Mouse (Mus musculus) MEL (cell line): Measurements from ENCODE around the gene Romo1. TPM values are rescaled to one million over a fixed set of nuclear protein-coding genes. Genes with fewer than 3 reads are reported as not detected.
A peak's percentile ranks its signal among the peaks of the same experiment; 100 is the strongest.

Source experiments
- DNase-seq: peaks from one replicate; pipeline ENCODE4 v3.0.0; 2011; ENCODE audit warnings: low read depth, low spot score
- H3K27ac ChIP-seq: 2 replicates; pipeline ENCODE4 v1.5.1; 2012; ENCODE audit warnings: low read depth, mild to moderate bottlenecking, control low read depth, low read length, moderate library complexity; ENCODE audit not compliant: control insufficient read depth
- H3K27me3 ChIP-seq, 2 experiments: fragments of 150-350 bp in 1 of 2; sonication (generic) in 1 of 2; 2 replicates each; pipeline ENCODE4 v1.6.1; 2012; ENCODE audit warnings: low read length in 2 of 2, mild to moderate bottlenecking in 2 of 2, improper control_type of control experiment in 1 of 2, moderate library complexity in 1 of 2; ENCODE audit not compliant: insufficient read depth in 2 of 2, control insufficient read depth in 1 of 2
- H3K36me3 ChIP-seq, 2 experiments: 2 replicates each; pipeline ENCODE4 v1.6.1; 2012 to 2014; ENCODE audit warnings: low read length in 2 of 2, improper control_type of control experiment in 1 of 2, inconsistent platforms in 1 of 2, mild to moderate bottlenecking in 1 of 2; ENCODE audit not compliant: insufficient read depth in 2 of 2, control insufficient read depth in 1 of 2
- H3K4me1 ChIP-seq, 2 experiments: fragments of 150-350 bp in 1 of 2; sonication (generic) in 1 of 2; 2 replicates each; pipeline ENCODE4 v1.6.1; 2012; ENCODE audit warnings: low read length in 2 of 2, improper control_type of control experiment in 1 of 2, mild to moderate bottlenecking in 1 of 2; ENCODE audit not compliant: insufficient read depth in 2 of 2, control insufficient read depth in 1 of 2
- H3K4me3 ChIP-seq, 2 experiments: fragments of 150-350 bp in 1 of 2; sonication (generic) in 1 of 2; 2 replicates each; pipeline ENCODE4 v1.5.1; 2012; ENCODE audit warnings: low read depth in 2 of 2, low read length in 2 of 2, mild to moderate bottlenecking in 2 of 2, moderate library complexity in 2 of 2, control low read depth in 1 of 2, improper control_type of control experiment in 1 of 2; ENCODE audit not compliant: control insufficient read depth in 1 of 2, insufficient read depth in 1 of 2
- H3K79me2 ChIP-seq: 2 replicates; pipeline ENCODE4 v1.6.1; 2012; ENCODE audit warnings: mild to moderate bottlenecking, low read length, moderate library complexity; ENCODE audit not compliant: control insufficient read depth, poor library complexity, insufficient read depth
- H3K9ac ChIP-seq: 2 replicates; pipeline ENCODE4 v1.6.1; 2012; ENCODE audit warnings: low read depth, mild to moderate bottlenecking, control low read depth, low read length, moderate library complexity; ENCODE audit not compliant: control insufficient read depth, poor library complexity, severe bottlenecking
- H3K9me3 ChIP-seq: fragments of 150-350 bp; sonication (generic); replicated peaks from 2 replicates; pipeline ENCODE4 v1.6.1; 2012; ENCODE audit warnings: mild to moderate bottlenecking, low read length, improper control_type of control experiment, moderate library complexity; ENCODE audit not compliant: insufficient read depth
- CHD1 ChIP-seq: IDR thresholded peaks from 2 replicates; pipeline ENCODE4 v1.6.1; 2012; ENCODE audit warnings: low read depth, mild to moderate bottlenecking, inconsistent platforms, low read length, improper control_type of control experiment
- CTCF ChIP-seq, 3 experiments: IDR thresholded peaks in 2 of 3; conservative IDR thresholded peaks in 1 of 3; 2 replicates each; pipeline ENCODE4 v1.5.1; 2011 to 2012; ENCODE audit warnings: low read length in 3 of 3, low read depth in 2 of 3, mild to moderate bottlenecking in 2 of 3, improper control_type of control experiment in 1 of 3, inconsistent platforms in 1 of 3, mixed read lengths in 1 of 3, moderate library complexity in 1 of 3; ENCODE audit not compliant: control insufficient read depth in 1 of 3, insufficient read depth in 1 of 3, poor library complexity in 1 of 3, severe bottlenecking in 1 of 3
- E2F4 ChIP-seq: IDR thresholded peaks from 2 replicates; pipeline ENCODE4 v1.6.1; 2011; ENCODE audit warnings: low read depth, low read length, improper control_type of control experiment, borderline replicate concordance
- EP300 ChIP-seq, 2 experiments: IDR thresholded peaks; 2 replicates each; pipeline ENCODE4 v1.6.1; 2011; ENCODE audit warnings: improper control_type of control experiment in 2 of 2, low read length in 2 of 2, low read depth in 1 of 2, mild to moderate bottlenecking in 1 of 2
- ETS1 ChIP-seq: IDR thresholded peaks from 2 replicates; pipeline ENCODE4 v1.6.1; 2012; ENCODE audit warnings: low read depth, mild to moderate bottlenecking, inconsistent platforms, low read length, improper control_type of control experiment, moderate library complexity
- KAT2A ChIP-seq: conservative IDR thresholded peaks from 2 replicates; pipeline ENCODE4 v1.6.1; 2012; ENCODE audit warnings: low read depth, low read length, improper control_type of control experiment, inconsistent platforms
- MAX ChIP-seq: IDR thresholded peaks from 2 replicates; pipeline ENCODE4 v1.6.1; 2011; ENCODE audit warnings: low read length, improper control_type of control experiment
- MEF2A ChIP-seq: IDR thresholded peaks from 2 replicates; pipeline ENCODE4 v1.6.1; 2014; ENCODE audit warnings: low read depth, mild to moderate bottlenecking, inconsistent platforms, low read length, improper control_type of control experiment; ENCODE audit not compliant: poor library complexity, insufficient replicate concordance, severe bottlenecking; ENCODE audit errors: extremely low read depth
- MXI1 ChIP-seq: IDR thresholded peaks from 2 replicates; pipeline ENCODE4 v1.6.1; 2011; ENCODE audit warnings: mild to moderate bottlenecking, low read depth, low read length, improper control_type of control experiment
- MYC ChIP-seq: IDR thresholded peaks from 2 replicates; pipeline ENCODE4 v1.6.1; 2011; ENCODE audit warnings: low read depth, mild to moderate bottlenecking, low read length, improper control_type of control experiment, moderate library complexity
- POLR2A ChIP-seq, 2 experiments: IDR thresholded peaks; 2 replicates each; pipeline ENCODE4 v1.6.1; 2011 to 2012; ENCODE audit warnings: low read length in 2 of 2, mild to moderate bottlenecking in 2 of 2, control low read depth in 1 of 2, improper control_type of control experiment in 1 of 2, low read depth in 1 of 2, moderate library complexity in 1 of 2; ENCODE audit not compliant: control insufficient read depth in 1 of 2, insufficient read depth in 1 of 2, poor library complexity in 1 of 2
- RAD21 ChIP-seq: IDR thresholded peaks from 2 replicates; pipeline ENCODE4 v1.6.1; 2011; ENCODE audit warnings: mild to moderate bottlenecking, low read depth, low read length, improper control_type of control experiment
- RCOR1 ChIP-seq: IDR thresholded peaks from 2 replicates; pipeline ENCODE4 v1.6.1; 2012; ENCODE audit warnings: low read depth, mild to moderate bottlenecking, inconsistent platforms, low read length, improper control_type of control experiment
- SIN3A ChIP-seq: IDR thresholded peaks from 2 replicates; pipeline ENCODE4 v1.6.1; 2012; ENCODE audit warnings: low read length, improper control_type of control experiment, inconsistent platforms
- TCF12 ChIP-seq: IDR thresholded peaks from 2 replicates; pipeline ENCODE4 v1.6.1; 2014; ENCODE audit warnings: low read depth, mild to moderate bottlenecking, inconsistent platforms, low read length, improper control_type of control experiment, moderate library complexity
- ZKSCAN1 ChIP-seq: IDR thresholded peaks from 2 replicates; pipeline ENCODE4 v1.6.1; 2012; ENCODE audit warnings: low read depth, mild to moderate bottlenecking, inconsistent platforms, low read length, improper control_type of control experiment, moderate library complexity
- ZMIZ1 ChIP-seq: IDR thresholded peaks from 2 replicates; pipeline ENCODE4 v1.6.1; 2012; ENCODE audit warnings: low read depth, mild to moderate bottlenecking, inconsistent platforms, low read length, improper control_type of control experiment, moderate library complexity
- polyA plus RNA-seq, 2 experiments: library from polyadenylated mRNA; stranded (reverse) in 1 of 2; unstranded in 1 of 2; fragments of >175 nt in 1 of 2; fragments of >200 nt in 1 of 2; gene quantifications; 2 replicates each; pipeline versions ENCODE4 v1.2.1 to v1.2.4; 2012; ENCODE audit warnings: low replicate concordance in 2 of 2, low read depth in 1 of 2; ENCODE audit not compliant: insufficient read length in 2 of 2, insufficient read depth in 1 of 2, missing spikeins in 1 of 2
- total RNA-seq: library from RNA; depleted of rRNA; stranded (reverse); fragments of 300-350 nt; gene quantifications from 2 replicates; pipeline ENCODE4 v1.2.3, GENCODE M21; 2012

The Romo1 gene
- total and polyA plus RNA-seq, 3 experiments = 392 to 554 TPM; not detected in 1

GRCm38 (mm10) chr2:156143367-156143766 lies 472 bp upstream of the Romo1 start:
- Histone ChIP-seq H3K27me3 (no peaks in the 10 kb centered on the region), H3K4me1 (peaks cover 0 to 2% of the 10 kb centered on the region in 2 experiments; a peak in 1 of 4 replicates), H3K9ac (peak overlapping the region; percentile 70), H3K79me2 (peaks cover 16% of the 10 kb centered on the region), H3K9me3 (no peaks in the 10 kb centered on the region), H3K4me3 (peak overlapping the region; percentile 69 to 78), H3K27ac (peak overlapping the region; percentile 66), H3K36me3 (peaks cover 11 to 19% of the 10 kb centered on the region in 2 experiments)
- no peak for DNase-seq
- TF ChIP-seq MYC = no peak
- TF ChIP-seq ETS1 = no peak
- no peak for TF ChIP-seq ZKSCAN1

- Histone ChIP-seq H3K4me3 (peak overlapping the region in 1 of 2 experiments; percentile 78; a peak in 1 of 4 replicates), H3K36me3 (peaks cover 23 to 31% of the 10 kb centered on the region in 2 experiments), H3K27ac (no peak overlapping the region), H3K79me2 (peaks cover 16% of the 10 kb centered on the region), H3K9me3 (no peaks in the 10 kb centered on the region), H3K27me3 (no peaks in the 10 kb centered on the region), H3K9ac (no peak overlapping the region; the same call in 1 of the 2 replicates), H3K4me1 (peaks cover 0 to 2% of the 10 kb centered on the region in 2 experiments; a peak in 1 of 4 replicates)
- TF ChIP-seq TCF12 (no peak), MEF2A (no peak), KAT2A (no peak), EP300 (IDR thresholded peaks at IDR 0.05; ENCODE audit: low read depth in 1 of 2, low read length in 2 of 2) (no peak), POLR2A (IDR thresholded peaks at IDR 0.05; ENCODE audit: control insufficient read depth in 1 of 2, insufficient read depth in 1 of 2, low read depth in 1 of 2, low read length in 2 of 2, poor library complexity in 1 of 2) (no peak; a peak in 1 of 4 replicates), SIN3A (no peak), CTCF (IDR thresholded peaks at IDR 0.05 in 2 of 3, conservative IDR thresholded peaks at IDR 0.05 in 1 of 3; ENCODE audit: control insufficient read depth in 1 of 3, insufficient read depth in 1 of 3, low read depth in 2 of 3, low read length in 3 of 3, poor library complexity in 1 of 3, severe bottlenecking in 1 of 3) (no peak), E2F4 (no peak), MXI1 (0 out of 2 replicates have a peak, but pooled peaks have one; percentile 38), RCOR1 (no peak), ZMIZ1 (peak; percentile 62; the same call in 1 of the 2 replicates), MAX (no peak), RAD21 (no peak), CHD1 (peak; percentile 38; the same call in 1 of the 2 replicates), ZKSCAN1 (no peak)
- DNase-seq = peak; percentile 49
Measured at GRCm38 (mm10) chr2:156145486-156146130, 1.8 kb downstream of the Romo1 start.
